Mouse (Mus musculus): ENCODE data around the gene Ubc.

Gene Ubc

GRCm38 (mm10) chr5:125383637-125384420 is 6.2 kb downstream of the Ubc start:
- no peak for DNase-seq (ENCODE audit: low spot score in 2 of 2)

GRCm38 (mm10) chr5:125382673-125383558 is 7.1 kb downstream of the Ubc start:
- no peak for DNase-seq (ENCODE audit: low spot score in 2 of 2)

GRCm38 (mm10) chr5:125381954-125382672 is 7.9 kb downstream of the Ubc start:
- DNase-seq (ENCODE audit: low spot score in 2 of 2): no peak

- DNase-seq (ENCODE audit: low spot score in 2 of 2): no peak
Measured at GRCm38 (mm10) chr5:125378919-125379318, 11.1 kb downstream of the Ubc start.

GRCm38 (mm10) chr5:125377214-125377613 is 12.8 kb downstream of the Ubc start:
- peak; percentile 68 for DNase-seq (ENCODE audit: low spot score in 2 of 2)

- DNase-seq (ENCODE audit: low spot score in 2 of 2): no peak
Measured at GRCm38 (mm10) chr5:125375871-125376270, 14.1 kb downstream of the Ubc start.

- DNase-seq (ENCODE audit: low spot score in 2 of 2): no peak
Measured at GRCm38 (mm10) chr5:125372027-125372426, 18.0 kb downstream of the Ubc start.

GRCm38 (mm10) chr5:125370950-125371693 is 18.9 kb downstream of the Ubc start:
- DNase-seq (ENCODE audit: low spot score in 2 of 2): no peak

- DNase-seq (ENCODE audit: low spot score in 2 of 2): peak; percentile 65 to 75
Measured at GRCm38 (mm10) chr5:125368568-125368967, 21.4 kb downstream of the Ubc start.

- no peak for DNase-seq (ENCODE audit: low spot score in 2 of 2)
Measured at GRCm38 (mm10) chr5:125368156-125368555, 21.8 kb downstream of the Ubc start.

GRCm38 (mm10) chr5:125364851-125365429 is 25.1 kb downstream of the Ubc start:
- no peak for DNase-seq (ENCODE audit: low spot score in 2 of 2)

GRCm38 (mm10) chr5:125363894-125364293 is 26.1 kb downstream of the Ubc start:
- no peak for DNase-seq (ENCODE audit: low spot score in 2 of 2)

GRCm38 (mm10) chr5:125360981-125361510 is 29.0 kb downstream of the Ubc start:
- no peak for DNase-seq (ENCODE audit: low spot score in 2 of 2)

- DNase-seq (ENCODE audit: low spot score in 2 of 2): no peak
Measured at GRCm38 (mm10) chr5:125360566-125360965, 29.4 kb downstream of the Ubc start.

GRCm38 (mm10) chr5:125358270-125358608 is 31.8 kb downstream of the Ubc start:
- peak; percentile 42 to 61 for DNase-seq (ENCODE audit: low spot score in 2 of 2)

- no peak for DNase-seq (ENCODE audit: low spot score in 2 of 2)
Measured at GRCm38 (mm10) chr5:125357543-125358269, 32.3 kb downstream of the Ubc start.

- no peak for DNase-seq (ENCODE audit: low spot score in 2 of 2)
Measured at GRCm38 (mm10) chr5:125355650-125356049, 34.4 kb downstream of the Ubc start.

GRCm38 (mm10) chr5:125354885-125355492 is 35.0 kb downstream of the Ubc start:
- no peak for DNase-seq (ENCODE audit: low spot score in 2 of 2)

- DNase-seq (ENCODE audit: low spot score in 2 of 2): no peak
Measured at GRCm38 (mm10) chr5:125352781-125353294, 37.2 kb downstream of the Ubc start.
